Mouse (Mus musculus) left cerebral cortex, postnatal 14 days (tissue): ENCODE measurements around the gene Twf2. TPM values are rescaled to one million over a fixed set of nuclear protein-coding genes. Genes with fewer than 3 reads are reported as not detected.

ENCODE experiments used
- DNase-seq, 2 experiments: peaks; one replicate each; pipeline ENCODE4 v3.0.0; 2021 to 2022; ENCODE audit warnings: low spot score in 2 of 2, mixed read lengths in 1 of 2
- intact Hi-C: fragments of 180-260 bp; cut with DNase I; formaldehyde crosslinking; loops from one replicate; pipeline ENCODE4 v1.15.1; 2025
- total RNA-seq, 2 experiments: library from RNA; stranded (reverse); gene quantifications; 2 replicates each; pipeline ENCODE4 v1.2.3; 2021

The Twf2 gene
- total RNA-seq, 2 experiments from 2014 or later: 61.6 to 64.0 TPM

- intact Hi-C loops: no loop called here
- peak in 1 of 2 experiments; percentile 72 for DNase-seq
These were observed 27.8 kb downstream of the Twf2 start for GRCm38 (mm10) chr9:106230734-106231106.

- no peak for DNase-seq
- intact Hi-C loops: no loop called here
These were observed 28.3 kb downstream of the Twf2 start for GRCm38 (mm10) chr9:106231220-106231619.

DNA sequence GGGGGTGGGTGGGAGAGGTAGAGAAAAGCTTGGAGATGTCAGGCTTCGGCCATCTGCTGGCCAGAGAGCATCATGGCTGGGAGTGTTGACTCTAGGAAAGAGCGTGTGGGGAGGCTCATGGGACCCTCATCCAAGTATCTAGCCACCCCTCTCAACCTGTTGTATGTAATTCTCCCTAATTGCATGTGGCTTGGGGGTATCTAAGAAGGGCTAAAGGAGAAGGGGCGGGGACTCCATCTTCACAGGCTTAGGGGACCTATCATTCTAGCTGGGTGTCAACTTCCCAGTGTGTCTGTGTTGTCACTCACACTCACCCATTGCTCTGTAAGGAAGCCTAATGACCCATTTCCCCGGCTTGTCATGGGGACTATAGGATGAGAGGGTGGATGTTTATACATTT, 28.9 kb downstream of the Twf2 start:
- intact Hi-C loops: no loop called here
- DNase-seq: no peak

DNA sequence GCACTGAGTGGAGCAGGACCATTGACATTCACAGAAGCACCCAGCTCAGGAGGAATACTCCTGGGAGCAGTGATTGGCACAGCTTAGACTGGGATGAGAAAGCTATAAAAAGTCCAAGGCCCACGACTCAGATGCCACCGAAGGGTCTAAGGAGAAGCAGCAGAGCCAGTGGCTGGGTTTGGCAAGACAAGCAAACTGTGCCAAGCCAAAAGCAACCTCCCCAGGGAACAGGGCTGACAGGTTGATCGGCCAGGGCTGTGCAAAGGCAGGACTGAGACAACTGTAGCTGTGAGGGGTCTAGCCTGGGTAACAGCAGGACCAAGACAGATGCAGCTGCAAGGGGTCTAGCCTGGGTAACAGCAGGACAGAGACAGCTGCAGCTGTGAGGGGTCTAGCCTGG, 30.0 kb downstream of the Twf2 start:
- intact Hi-C loops: no loop called here
- DNase-seq: no peak

DNA sequence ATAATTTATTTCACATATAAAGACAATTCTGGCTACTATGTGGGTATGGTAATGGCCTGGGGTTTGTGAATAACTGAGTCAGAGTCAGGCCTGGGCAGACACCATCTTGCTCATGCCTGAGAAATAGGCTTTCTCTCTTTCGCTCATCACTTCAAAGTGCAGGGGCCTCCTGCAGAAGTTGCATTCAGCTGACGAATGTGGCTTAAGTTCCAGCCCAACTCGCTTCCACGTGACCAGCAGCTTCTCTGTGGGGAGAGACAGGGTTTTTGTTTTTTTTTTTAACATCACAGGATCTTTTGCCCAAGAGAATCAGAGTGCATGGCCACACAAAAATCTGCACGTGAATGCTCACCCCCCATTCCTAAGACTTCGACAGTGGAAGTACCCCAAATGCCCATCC, 31.0 kb downstream of the Twf2 start:
- DNase-seq: no peak
- intact Hi-C loops: no loop called here

DNA sequence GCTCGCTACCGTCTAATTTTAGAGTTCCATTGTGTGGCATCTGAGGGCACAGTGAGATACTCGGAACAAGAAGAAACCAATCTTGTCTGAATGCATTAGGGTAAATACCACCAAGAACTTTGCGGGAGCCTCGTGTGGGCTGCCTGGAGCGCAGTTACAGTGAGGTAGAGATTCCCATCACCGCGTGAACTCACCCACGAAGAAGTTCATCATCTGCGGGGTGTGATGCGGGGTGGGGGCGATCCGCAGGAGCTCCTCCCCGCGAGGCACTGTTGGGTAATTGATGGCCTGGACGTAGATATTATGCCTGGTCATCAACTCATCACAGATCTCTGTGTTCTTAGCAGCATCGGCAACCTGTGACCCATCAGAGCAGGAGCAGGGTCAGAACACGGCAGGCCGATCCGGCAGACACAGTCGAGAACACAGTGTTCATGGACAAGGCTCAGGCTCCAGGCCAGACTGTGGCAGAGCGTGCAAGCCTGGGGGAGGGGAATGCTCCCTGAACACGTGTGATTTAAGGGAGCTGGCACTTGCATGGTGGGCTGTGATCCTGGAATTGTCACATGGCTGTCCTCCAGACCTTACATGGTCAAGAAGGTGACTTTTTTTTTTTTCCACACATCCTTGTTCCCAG, 32.4 kb downstream of the Twf2 start:
- intact Hi-C loops: no loop called here
- DNase-seq: peak in 1 of 2 experiments; percentile 49

- no peak for DNase-seq
- intact Hi-C loops: no loop called here
These were observed 33.4 kb downstream of the Twf2 start for GRCm38 (mm10) chr9:106236156-106236817.

GRCm38 (mm10) chr9:106236818-106237211, 33.9 kb downstream of the Twf2 start:
- no peak for DNase-seq
- intact Hi-C loops: no loop called here

GRCm38 (mm10) chr9:106237401-106237800, 34.5 kb downstream of the Twf2 start:
- intact Hi-C loops: no loop called here
- no peak for DNase-seq

- intact Hi-C loops: no loop called here
- DNase-seq: no peak
These were observed 35.0 kb downstream of the Twf2 start for GRCm38 (mm10) chr9:106237878-106238277.

GRCm38 (mm10) chr9:106241541-106242164, 38.7 kb downstream of the Twf2 start:
- DNase-seq: no peak
- intact Hi-C loops: no loop called here

DNA sequence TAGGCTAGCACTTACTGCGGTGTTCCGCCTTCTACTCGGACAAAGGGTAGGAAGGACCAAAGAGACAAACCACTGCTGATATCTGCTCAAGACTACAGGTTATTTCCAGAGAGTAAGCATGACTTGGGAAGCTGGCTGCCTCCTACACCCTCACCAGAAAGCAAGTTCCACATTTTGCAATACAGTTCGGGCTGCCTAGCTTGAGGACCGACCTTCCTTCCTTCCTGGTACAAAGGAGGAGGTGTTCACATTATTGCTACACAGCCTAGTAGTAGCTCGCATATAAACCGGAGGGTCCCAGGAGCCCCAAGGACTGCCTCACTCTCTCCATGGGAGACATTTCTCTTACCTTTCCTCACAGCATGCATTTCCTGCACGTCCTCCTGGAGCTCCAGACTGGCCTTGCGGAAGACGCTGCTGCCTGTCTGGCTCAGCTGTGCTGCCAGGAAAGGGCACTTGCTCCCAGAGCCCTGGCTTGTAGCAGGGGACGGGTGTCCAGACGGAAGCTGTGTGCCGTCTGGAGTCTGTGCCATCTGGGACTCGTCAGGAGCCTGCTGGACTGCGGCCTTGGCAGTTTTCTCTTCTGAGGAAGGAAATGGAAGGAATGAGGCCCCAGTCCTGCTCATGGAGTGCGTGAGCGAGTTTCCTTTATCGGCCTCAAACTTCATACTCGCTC, 40.0 kb downstream of the Twf2 start:
- DNase-seq: no peak
- intact Hi-C loops: no loop called here

DNA sequence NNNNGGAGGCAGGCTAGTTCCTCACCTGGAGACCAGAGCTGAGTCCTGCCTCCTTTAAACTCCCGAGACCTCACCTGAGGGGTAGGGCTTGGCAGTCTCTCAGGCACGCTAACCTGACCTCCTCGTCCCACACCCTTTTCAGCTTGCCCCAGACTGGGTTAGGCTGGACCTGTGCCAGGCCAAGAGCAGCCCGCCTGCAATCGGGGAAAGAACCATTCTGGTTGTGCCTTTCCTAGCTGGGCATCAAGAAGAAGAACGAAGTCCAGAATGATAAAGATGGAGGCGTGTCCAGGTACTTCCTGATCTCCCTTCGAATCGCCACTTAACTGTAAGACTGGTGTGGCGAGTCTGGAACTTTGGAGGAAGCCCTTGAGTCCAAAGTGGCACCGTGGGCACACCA, 46.6 kb downstream of the Twf2 start:
- intact Hi-C loops: no loop called here
- no peak for DNase-seq

DNA sequence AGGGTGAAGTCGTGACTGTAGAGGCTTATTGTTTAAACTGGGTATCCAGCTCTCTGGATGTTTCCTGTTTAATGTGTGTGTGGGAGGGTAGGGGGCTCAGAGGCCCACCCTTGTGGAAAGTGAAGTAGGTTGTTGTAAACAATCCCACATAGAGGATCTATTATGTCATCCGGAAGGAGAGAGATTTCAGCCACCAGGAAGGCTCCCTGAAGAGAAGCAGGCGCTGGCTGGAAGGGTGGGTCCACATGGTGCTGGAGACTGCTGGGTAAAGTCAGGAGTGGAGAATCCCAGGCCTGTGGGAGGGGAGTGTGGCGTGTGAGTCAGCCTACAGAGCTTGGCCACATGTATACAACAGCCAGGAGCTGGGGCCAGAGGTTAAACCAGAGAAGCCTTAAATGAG, 47.3 kb downstream of the Twf2 start:
- DNase-seq: no peak
- intact Hi-C loops: no loop called here

DNA sequence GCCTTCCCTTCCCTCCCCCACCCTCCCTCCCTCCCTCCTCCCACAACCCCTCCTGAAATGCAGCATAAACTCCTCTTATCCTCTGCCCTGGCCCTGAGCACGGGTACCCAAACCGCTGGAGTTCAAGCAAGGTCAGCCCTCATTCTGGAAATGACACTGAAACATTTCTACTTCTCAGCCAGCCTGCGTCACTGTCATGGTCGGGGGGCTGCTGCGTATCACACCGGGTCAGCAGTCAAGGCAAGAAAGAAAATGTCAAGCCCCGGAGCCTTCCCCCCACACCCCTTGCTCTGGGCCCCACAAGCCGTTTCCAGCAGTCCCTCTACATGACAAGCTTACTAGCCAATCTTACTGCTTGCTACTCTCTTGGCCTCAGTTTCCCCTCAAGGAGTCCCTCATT, 48.2 kb downstream of the Twf2 start:
- intact Hi-C loops: no loop called here
- DNase-seq: no peak

DNA sequence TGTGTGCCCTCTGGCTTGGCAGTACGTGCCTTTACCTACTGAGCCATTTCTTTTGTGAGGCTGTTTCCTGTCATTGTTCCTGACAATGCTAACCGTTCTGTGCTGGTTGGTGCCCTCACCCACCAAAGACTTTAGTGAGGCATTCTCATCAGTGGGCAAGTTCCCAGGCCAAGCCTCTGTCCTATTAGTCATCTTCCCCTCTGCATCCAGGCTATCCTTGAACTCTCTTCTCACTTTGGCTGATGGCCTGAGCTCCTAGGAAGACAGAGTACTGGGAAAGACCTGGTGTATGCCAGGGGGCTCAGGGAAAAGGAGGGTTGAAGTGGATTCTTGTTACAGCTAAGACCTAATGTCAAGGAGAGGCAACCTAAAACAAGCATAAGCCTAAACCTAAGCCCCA, 51.1 kb downstream of the Twf2 start:
- no peak for DNase-seq
- intact Hi-C loops: no loop called here

DNA sequence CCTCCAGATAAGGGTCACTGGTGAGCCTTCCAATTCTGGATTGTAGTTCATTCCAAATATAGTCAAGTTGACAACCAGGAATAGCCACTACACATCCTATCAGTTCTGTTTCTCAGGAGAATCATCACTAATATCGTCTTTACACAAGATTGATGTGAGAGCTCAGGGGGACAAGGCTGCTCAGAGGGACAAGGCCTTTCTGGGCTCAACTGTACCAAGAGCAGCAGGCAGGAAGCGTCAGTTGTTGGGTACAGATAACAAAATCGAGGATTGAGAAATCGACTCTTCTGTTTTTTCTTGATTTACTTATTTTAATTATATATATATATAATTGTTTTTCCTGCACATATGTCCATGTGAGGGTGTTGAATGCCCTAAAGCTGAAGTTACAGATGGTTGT, 55.5 kb downstream of the Twf2 start:
- no peak for DNase-seq
- intact Hi-C loops: no loop called here

- intact Hi-C loops: no loop called here
- no peak for DNase-seq
These were observed 56.1 kb downstream of the Twf2 start for GRCm38 (mm10) chr9:106258990-106259389.

GRCm38 (mm10) chr9:106261058-106261457, 58.1 kb downstream of the Twf2 start:
- intact Hi-C loops: no loop called here
- no peak for DNase-seq

GRCm38 (mm10) chr9:106261491-106261890, 58.6 kb downstream of the Twf2 start:
- intact Hi-C loops: no loop called here
- no peak for DNase-seq

GRCm38 (mm10) chr9:106262075-106262474, 59.2 kb downstream of the Twf2 start:
- no peak for DNase-seq
- intact Hi-C loops: no loop called here
